Mouse (Mus musculus) hindbrain, embryonic 16.5 days (tissue): ENCODE measurements around the gene Mlh1. TPM values are rescaled to one million over a fixed set of nuclear protein-coding genes. Genes with fewer than 3 reads are reported as not detected.

ENCODE experiments used
- ATAC-seq: fragments of 200-750 bp; cut with Nextera tagmentation; 2 replicates; pipeline ENCODE4 v1.8.0; 2017; ENCODE audit warnings: moderate TSS enrichment, moderate library complexity
- H3K27ac ChIP-seq: fragments of 300-500 bp; sonication (generic); 2 replicates; pipeline ENCODE4 v1.5.1; 2014; ENCODE audit warnings: low read depth, mild to moderate bottlenecking, control low read depth, low read length, moderate library complexity
- H3K27me3 ChIP-seq: fragments of 300-500 bp; sonication (generic); replicated peaks from 2 replicates; pipeline ENCODE4 v1.6.1; 2014; ENCODE audit warnings: low read length; ENCODE audit not compliant: control insufficient read depth, insufficient read depth
- H3K36me3 ChIP-seq: fragments of 300-500 bp; sonication (generic); 2 replicates; pipeline ENCODE4 v1.6.1; 2014; ENCODE audit warnings: mild to moderate bottlenecking, low read length, moderate library complexity, mixed read lengths; ENCODE audit not compliant: control insufficient read depth, insufficient read depth
- H3K4me1 ChIP-seq: fragments of 300-500 bp; sonication (generic); 2 replicates; pipeline ENCODE4 v1.6.1; 2014; ENCODE audit warnings: low read depth, low read length; ENCODE audit not compliant: control insufficient read depth, insufficient read depth
- H3K4me2 ChIP-seq: fragments of 300-500 bp; sonication (generic); 2 replicates; pipeline ENCODE4 v1.6.1; 2014; ENCODE audit warnings: mild to moderate bottlenecking, low read length, control low read depth, moderate library complexity
- H3K4me3 ChIP-seq: fragments of 300-500 bp; sonication (generic); 2 replicates; pipeline ENCODE4 v1.5.1; 2014; ENCODE audit warnings: mild to moderate bottlenecking, low read length, control low read depth, moderate library complexity
- H3K9ac ChIP-seq: fragments of 300-500 bp; sonication (generic); 2 replicates; pipeline ENCODE4 v1.6.1; 2014; ENCODE audit warnings: low read depth, mild to moderate bottlenecking, control low read depth, low read length, moderate library complexity
- H3K9me3 ChIP-seq: fragments of 300-500 bp; sonication (generic); 2 replicates; pipeline ENCODE4 v1.6.1; 2014; ENCODE audit warnings: mild to moderate bottlenecking, low read length, moderate library complexity; ENCODE audit not compliant: control insufficient read depth
- WGBS: fragments of 180-500 bp; shearing (Covaris S2); extraction: QIAGEN DNeasy Blood & Tissue Kit; methylation state at CpG from one replicate; pipeline ENCODE4 v1.1.7; 2014; 5-methylcytosine and 5-hydroxymethylcytosine counted together
- polyA plus RNA-seq: library from polyadenylated mRNA; unstranded; fragments of >200 nt; fragmentation: Nextera tagmentation; extraction: Ambion mirVana; gene quantifications from 2 replicates; pipeline ENCODE4 v1.2.1, GENCODE M21; 2015

The Mlh1 gene
- polyA plus RNA-seq, 1 experiment from 2014 or later: 25.5 TPM

DNA sequence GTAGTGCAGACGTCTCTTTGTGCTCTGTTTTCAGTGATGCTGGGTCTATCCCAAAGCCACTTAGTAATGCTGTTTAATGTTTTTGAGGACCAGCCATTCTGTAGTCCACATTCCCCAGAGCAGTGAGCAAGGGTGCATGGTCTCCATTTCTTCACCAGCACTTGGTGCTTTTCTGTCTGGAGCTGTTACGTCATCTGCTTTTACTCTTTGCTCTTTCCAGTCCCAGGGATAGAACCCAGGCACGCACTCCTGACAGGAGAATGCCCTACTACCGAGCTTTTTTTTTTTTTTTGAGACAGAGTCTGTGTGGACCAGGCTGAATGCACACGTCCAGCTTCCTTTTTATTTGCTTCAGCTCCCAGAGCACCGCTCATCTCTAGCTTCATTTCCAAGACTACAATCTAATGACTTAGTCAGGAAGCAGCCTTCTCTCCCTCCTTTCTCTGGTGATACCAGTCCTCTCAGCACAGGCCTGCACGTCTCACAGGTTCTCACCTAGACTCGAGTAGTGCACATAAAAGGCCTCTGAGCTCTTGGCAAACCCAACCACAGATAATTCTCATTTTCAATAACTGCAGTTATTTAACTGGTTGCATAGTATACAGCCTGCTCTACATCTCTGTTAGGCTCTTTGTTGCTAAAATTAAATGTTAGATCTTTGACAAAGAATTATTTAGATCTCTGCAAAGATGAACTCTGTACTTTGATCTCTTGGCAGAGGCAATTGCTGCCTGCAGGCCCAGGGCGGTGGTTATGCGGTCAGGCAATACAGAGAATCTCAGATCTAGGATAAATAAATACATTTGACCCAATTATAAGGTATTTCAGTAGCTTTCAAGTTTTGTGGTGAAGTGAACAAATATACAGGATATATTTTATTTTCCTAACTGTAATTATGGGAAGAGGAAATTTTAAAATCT lies 60.2 kb downstream of the Mlh1 start:
- peaks cover 11% of the 10 kb centered on the region for H3K36me3 ChIP-seq
- no peak for ATAC-seq
- no peak overlapping the region for H3K4me2 ChIP-seq
- no peak overlapping the region for H3K4me3 ChIP-seq
- H3K9ac ChIP-seq: no peak overlapping the region
- H3K27me3 ChIP-seq: no peaks in the 10 kb centered on the region
- H3K9me3 ChIP-seq: no peaks in the 10 kb centered on the region
- WGBS: 87% methylated on average over 10 of the region's 10 CpGs
- no peak overlapping the region for H3K27ac ChIP-seq
- no peaks in the 10 kb centered on the region for H3K4me1 ChIP-seq

DNA sequence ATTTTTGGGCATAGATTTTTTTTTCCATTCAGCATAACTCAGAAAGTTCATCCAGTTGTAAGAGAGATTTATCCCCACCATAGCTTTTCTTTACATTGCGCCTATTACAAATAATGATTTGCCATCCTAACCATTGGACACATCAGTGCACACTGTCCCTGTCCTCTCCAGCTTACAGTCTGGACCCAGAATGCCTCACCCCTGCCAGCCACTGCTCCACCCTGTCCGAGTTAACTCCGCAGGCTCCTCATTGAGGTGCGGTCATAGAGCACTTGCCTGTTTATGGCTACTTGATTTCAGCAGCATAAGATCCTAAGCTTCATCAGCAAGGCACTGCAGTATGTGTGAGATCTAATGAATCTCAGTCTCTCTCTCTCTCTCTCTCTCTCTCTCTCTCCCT lies 61.2 kb downstream of the Mlh1 start:
- Histone ChIP-seq H3K9ac (no peak overlapping the region), H3K36me3 (peaks cover 12% of the 10 kb centered on the region), H3K27me3 (no peaks in the 10 kb centered on the region), H3K4me2 (no peak overlapping the region), H3K4me3 (no peak overlapping the region), H3K27ac (no peak overlapping the region), H3K4me1 (no peaks in the 10 kb centered on the region), H3K9me3 (no peaks in the 10 kb centered on the region)
- ATAC-seq: no peak
- WGBS: 90% methylated on average over 4 of the region's 4 CpGs

DNA sequence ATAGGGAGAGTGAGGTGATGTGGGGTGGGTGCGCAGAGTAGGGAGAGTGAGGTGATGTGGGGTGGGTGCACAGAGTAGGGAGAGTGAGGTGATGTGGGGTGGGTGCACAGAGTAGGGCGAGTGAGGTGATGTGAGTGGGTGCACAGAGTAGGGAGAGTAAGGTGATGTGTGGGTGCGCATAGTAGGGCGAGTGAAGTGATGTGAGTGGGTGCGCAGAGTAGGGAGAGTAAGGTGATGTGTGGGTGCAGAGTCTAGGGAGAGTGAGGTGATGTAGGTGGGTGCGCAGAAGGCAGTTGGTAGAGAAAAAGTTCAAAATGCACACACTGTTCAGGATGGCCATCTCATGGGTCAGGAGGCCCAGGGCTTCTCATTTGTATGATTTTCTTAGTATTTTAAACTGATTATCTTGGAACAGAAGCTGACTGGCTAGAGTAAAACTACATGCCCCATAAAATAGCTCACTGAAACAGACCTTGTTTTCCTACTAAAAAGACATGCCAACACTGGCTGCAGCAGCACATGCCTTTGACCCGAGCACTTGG lies 62.4 kb downstream of the Mlh1 start:
- peaks cover 5% of the 10 kb centered on the region; the same call in 1 of the 2 replicates for H3K36me3 ChIP-seq
- H3K4me3 ChIP-seq: no peak overlapping the region
- H3K27me3 ChIP-seq: no peaks in the 10 kb centered on the region
- no peaks in the 10 kb centered on the region for H3K9me3 ChIP-seq
- ATAC-seq: no peak
- H3K4me2 ChIP-seq: no peak overlapping the region
- H3K9ac ChIP-seq: no peak overlapping the region
- WGBS: 96% methylated on average over 7 of the region's 7 CpGs
- H3K27ac ChIP-seq: no peak overlapping the region
- H3K4me1 ChIP-seq: no peaks in the 10 kb centered on the region

DNA sequence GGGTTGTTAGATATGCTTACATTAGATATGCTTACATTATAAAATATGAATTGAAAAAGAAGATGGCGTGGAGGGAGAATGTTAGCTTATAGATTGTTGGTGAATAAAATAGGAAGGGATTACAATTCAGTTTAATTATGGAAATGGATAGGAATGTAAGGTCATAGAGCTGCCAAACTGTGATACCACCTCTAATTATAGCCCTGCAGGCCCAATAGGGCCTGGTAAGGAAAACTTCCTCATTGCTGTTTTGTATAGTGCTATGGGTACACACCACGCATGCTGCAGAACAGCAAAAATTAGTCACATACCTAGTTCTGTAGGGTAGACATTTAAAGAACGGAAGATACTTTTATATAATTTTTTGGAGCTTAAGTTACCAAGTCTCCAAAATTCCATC lies 63.4 kb downstream of the Mlh1 start:
- ATAC-seq: no peak
- peaks cover 5% of the 10 kb centered on the region; the same call in 1 of the 2 replicates for H3K36me3 ChIP-seq
- H3K9me3 ChIP-seq: no peaks in the 10 kb centered on the region
- no peak overlapping the region for H3K9ac ChIP-seq
- no peak overlapping the region for H3K4me3 ChIP-seq
- no peak overlapping the region for H3K27ac ChIP-seq
- H3K4me2 ChIP-seq: no peak overlapping the region
- WGBS: 95% methylated on average over 3 of the region's 3 CpGs
- H3K4me1 ChIP-seq: no peaks in the 10 kb centered on the region
- H3K27me3 ChIP-seq: no peaks in the 10 kb centered on the region

DNA sequence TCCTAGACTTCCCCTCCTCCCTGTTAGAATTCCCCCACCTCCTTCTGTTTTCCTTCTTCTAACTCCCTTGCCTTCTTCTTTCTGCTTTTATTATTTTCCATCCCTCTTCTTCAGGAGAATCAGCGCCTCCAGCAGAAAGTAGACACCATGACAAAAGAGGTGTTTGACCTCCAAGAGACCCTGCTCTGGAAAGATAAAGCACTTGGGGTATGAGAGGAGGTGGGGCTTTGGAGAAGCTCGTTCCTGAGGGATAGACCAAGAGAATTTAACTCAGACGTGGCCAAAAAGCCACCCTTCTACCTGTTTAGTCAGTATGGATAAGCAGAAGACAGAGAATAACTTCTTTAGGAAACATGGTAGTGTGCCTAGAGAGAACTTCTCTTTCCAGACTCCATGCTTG lies 63.9 kb downstream of the Mlh1 start:
- Histone ChIP-seq H3K27ac (no peak overlapping the region), H3K4me1 (no peaks in the 10 kb centered on the region), H3K9ac (no peak overlapping the region), H3K4me3 (no peak overlapping the region), H3K9me3 (no peaks in the 10 kb centered on the region), H3K4me2 (no peak overlapping the region), H3K27me3 (no peaks in the 10 kb centered on the region), H3K36me3 (peaks cover 5% of the 10 kb centered on the region; the same call in 1 of the 2 replicates)
- WGBS: 46% methylated on average over 3 of the region's 3 CpGs
- no peak for ATAC-seq

DNA sequence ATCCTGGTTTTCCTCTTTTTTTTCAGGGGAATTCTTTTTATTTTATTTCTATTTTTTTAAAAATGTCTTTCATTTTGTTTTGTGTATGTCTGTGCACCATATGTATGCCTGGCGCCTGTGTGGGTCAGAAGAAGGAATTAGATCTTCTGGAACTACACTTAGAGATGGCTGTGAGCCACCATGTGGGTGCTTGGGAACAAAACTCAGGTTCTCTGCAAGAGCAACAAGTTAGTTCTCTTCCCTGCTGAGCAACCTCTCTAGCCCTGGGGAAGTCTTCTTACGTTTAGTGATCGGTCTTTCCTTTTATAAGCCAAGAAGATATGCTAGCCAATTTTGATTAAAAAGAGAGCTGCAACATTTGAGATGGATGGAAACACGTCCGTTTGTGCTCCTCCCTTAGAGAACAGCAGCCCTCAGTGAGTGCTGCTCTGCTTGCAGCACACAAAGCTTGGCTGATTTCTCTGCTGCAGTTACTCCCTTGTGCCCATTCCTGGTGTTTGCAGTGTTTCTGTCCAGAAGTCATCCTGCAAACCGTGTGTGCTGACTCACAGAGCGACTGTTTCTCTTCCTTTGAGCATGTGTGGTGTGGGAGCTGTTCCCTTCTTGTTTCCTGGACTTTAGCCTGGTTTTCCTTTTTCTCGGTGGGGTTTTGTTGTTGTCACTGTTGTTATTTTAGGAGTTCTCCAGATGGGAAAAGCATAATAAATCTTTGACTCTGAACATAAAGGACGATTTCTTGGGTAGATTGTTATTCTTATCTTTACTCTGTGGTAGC lies 66.8 kb downstream of the Mlh1 start:
- H3K9me3 ChIP-seq: no peaks in the 10 kb centered on the region
- no peak overlapping the region for H3K4me3 ChIP-seq
- no peak overlapping the region for H3K27ac ChIP-seq
- H3K36me3 ChIP-seq: peaks cover 9% of the 10 kb centered on the region
- ATAC-seq: no peak
- no peak overlapping the region for H3K9ac ChIP-seq
- 71% methylated on average over 9 of the region's 9 CpGs for WGBS
- H3K4me1 ChIP-seq: no peaks in the 10 kb centered on the region
- no peaks in the 10 kb centered on the region for H3K27me3 ChIP-seq
- H3K4me2 ChIP-seq: no peak overlapping the region

DNA sequence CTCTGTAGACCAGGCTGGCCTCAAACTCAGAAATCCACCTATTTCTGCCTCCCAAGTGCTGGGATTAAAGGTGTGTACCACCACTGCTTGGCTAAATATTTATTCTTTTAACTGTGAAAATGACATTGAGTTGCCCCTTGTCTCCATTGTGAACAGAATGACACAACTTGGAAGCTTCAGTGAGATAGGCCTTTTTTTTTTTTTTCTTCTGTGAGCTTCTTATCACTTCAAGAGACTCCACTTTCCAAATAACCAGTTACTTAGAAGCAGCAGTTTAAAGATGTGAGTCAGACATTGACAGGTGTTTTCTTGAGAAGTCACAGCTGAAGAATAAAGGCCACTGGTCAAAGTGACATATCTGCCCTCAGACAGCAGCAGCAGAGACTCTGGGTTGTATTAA lies 71.4 kb downstream of the Mlh1 start:
- no peak for ATAC-seq
- H3K36me3 ChIP-seq: peaks cover 3% of the 10 kb centered on the region; the same call in 1 of the 2 replicates
- no peaks in the 10 kb centered on the region for H3K9me3 ChIP-seq
- no peaks in the 10 kb centered on the region for H3K27me3 ChIP-seq
- no peak overlapping the region for H3K4me3 ChIP-seq
- no peaks in the 10 kb centered on the region for H3K4me1 ChIP-seq
- H3K9ac ChIP-seq: no peak overlapping the region
- no peak overlapping the region for H3K4me2 ChIP-seq
- H3K27ac ChIP-seq: no peak overlapping the region

DNA sequence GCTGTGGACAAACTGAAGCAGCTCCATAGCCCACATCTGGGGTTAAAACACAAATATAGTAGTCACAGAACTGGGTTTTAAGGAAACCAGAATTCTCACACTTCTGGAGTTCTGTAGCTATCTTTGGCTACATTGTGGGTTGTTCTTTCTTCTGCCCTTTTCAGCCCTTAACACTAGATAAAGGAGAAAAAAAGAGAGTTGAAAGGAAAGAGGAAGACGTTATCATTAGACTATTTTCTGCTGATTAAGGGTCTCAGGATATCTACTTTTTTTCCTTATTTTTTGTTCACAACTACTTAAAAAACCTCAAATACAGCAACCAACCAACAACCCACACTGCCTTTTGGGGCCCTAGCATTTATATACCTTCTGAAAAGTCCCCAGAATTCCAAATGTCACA lies 73.3 kb downstream of the Mlh1 start:
- no peak overlapping the region for H3K4me3 ChIP-seq
- ATAC-seq: no peak
- H3K27me3 ChIP-seq: no peaks in the 10 kb centered on the region
- no peaks in the 10 kb centered on the region for H3K4me1 ChIP-seq
- H3K9ac ChIP-seq: no peak overlapping the region
- H3K9me3 ChIP-seq: no peaks in the 10 kb centered on the region
- H3K27ac ChIP-seq: no peak overlapping the region
- peaks cover 3% of the 10 kb centered on the region; the same call in 1 of the 2 replicates for H3K36me3 ChIP-seq
- WGBS: 94% methylated on average over 1 of the region's 1 CpGs
- no peak overlapping the region for H3K4me2 ChIP-seq

DNA sequence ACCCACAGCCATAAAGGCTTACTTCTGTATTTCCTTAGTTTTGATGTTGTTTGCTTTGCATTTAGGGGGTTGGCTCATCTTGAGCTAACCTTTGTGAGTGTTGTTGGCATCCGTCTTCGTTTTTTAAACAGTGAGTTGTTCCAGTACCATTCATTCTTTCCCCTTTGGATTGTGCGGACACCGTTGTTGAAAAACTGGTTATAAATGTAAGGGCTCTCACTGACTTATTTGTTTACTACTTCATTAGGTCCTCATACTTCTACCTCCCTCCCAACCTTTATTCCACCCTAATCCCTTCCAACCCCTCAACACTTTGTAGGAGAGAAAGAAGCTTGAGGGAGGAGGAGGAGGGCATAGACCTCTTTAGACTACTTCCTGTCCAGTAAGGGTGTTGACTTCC lies 73.9 kb downstream of the Mlh1 start:
- H3K36me3 ChIP-seq: peaks cover 3% of the 10 kb centered on the region; the same call in 1 of the 2 replicates
- no peaks in the 10 kb centered on the region for H3K9me3 ChIP-seq
- H3K4me1 ChIP-seq: no peaks in the 10 kb centered on the region
- no peak overlapping the region for H3K9ac ChIP-seq
- no peak overlapping the region for H3K4me2 ChIP-seq
- H3K27ac ChIP-seq: no peak overlapping the region
- H3K4me3 ChIP-seq: no peak overlapping the region
- WGBS: 89% methylated on average over 4 of the region's 4 CpGs
- no peaks in the 10 kb centered on the region for H3K27me3 ChIP-seq
- no peak for ATAC-seq
